Mouse (Mus musculus): ENCODE measurements around the gene Cstf1.

Cstf1 gene

DNA sequence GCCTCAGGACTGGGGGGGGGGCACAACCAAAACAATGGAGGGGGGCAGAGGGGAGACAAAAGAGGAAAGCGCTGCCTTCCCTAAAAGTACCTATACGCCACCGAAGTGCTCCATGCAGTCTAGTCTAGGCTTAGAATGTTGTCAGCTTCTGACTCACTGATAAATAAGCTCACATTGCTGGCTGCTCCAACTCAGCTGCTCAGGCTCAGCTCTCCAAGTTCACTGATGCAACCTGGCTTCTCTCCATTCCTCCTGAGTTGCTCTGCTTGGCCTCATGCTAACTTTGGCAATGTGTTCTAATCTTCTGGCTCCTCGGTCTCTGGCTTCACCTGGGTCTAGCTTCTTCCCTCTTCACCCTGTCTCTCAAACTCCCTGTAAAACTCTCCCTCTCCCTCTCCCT is 6.1 kb downstream of the Cstf1 start:
- DNase-seq (ENCODE audit: low spot score in 2 of 2): no peak

DNA sequence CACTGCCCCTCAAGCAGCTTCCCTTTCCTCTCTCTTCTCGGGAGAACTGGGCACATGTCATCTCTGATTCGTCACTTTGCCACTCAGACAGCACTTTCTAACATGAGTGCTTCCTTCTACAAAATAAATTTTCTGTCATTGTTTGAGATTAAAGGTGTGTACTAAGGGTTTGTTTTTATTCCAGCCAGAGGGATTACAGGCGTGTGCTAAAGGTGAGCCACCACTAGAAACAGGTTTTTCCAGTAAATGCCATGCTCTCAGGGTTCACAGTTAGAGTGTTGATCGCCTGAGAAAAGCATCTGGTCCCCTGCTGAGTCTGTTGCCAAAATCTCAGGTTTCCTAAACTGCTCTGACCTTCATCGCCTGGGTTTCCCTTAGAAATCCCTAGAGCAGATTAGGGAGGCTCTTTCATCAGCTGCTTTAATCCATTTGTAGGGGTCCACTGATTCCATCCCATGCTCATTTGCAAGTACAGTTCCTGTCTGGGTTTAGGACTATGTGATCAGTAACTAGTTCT is 6.6 kb downstream of the Cstf1 start:
- DNase-seq (ENCODE audit: low spot score in 2 of 2): no peak

DNA sequence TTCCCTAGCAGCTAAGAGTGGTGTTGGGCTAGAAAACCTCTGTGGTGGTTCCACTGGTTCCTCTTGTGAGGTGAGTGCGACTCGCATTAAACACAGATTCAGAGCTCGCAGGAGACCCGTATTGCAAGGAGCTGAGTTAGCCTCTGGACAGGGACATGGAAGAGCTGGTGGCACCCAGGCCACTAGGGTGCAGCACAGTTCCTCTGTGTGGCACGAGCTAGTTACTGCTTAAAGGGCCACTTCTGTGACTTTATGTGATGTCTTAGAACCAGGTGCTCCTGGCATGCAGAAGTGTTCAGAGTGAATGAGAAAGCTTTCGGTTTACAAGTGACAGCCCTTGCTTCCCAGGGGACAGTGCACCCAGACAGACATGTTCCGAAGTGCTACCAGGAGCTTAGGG is 7.9 kb downstream of the Cstf1 start:
- DNase-seq (ENCODE audit: low spot score in 2 of 2): peak in 1 of 2 experiments; percentile 34

DNA sequence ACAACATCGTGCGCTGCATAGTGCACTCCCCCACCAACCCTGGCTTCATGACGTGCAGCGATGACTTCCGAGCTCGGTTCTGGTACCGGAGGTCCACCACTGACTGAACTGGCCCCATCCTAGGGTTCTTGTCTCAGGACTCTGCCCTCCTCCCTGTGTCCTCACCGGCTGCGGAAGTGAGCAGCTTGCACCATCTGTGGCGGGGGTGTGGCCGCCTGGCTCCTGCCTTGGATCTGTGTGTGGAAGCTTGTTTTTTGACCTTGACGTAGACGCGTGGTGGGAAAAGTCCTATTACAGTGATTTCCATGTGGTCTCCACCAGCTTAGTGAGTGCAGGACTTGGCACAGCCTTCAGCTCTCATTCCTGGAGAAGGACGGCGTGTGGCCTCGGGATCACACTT is 10.0 kb downstream of the Cstf1 start:
- no peak for DNase-seq (ENCODE audit: low spot score in 2 of 2)

DNA sequence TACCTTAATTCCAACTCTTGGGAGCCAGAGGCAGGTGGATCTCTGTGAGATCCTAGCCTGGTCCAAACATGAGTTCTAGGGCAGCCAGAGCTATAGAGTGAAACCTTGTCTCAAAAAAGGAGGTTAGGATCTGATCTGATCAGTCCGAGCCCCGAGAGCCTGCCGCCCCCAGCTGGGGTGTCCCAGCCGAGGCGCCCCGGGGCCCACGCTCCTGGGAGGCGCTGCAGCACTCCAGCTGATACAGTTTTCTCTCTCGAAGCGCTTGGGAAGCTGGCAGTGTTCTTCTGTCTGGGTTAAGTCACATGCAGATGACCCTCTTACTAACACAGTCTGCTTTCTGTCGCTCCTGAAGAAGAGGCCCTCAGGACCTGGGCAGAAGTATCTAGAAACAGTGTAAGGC is 10.9 kb downstream of the Cstf1 start:
- no peak for DNase-seq (ENCODE audit: low spot score in 2 of 2)

DNA sequence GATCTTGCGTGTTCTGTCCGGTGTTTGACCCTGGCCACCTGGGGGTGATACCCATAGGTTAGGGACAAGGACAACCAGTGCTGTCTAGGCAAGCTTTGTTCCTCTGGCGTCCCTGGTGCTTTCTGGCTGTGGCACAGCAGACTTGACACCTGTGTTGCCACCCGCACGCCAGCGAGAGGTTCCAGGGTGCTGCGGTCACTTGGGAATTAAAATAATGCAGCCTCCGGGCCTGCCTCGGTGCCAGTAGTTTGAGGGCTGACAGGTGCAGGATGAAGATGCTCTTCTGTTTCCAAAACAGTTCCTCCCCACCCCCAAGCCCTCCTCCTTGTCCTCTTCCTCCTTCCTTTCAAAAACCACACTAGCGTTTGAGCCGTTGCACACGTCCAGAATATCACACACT is 11.4 kb downstream of the Cstf1 start:
- DNase-seq (ENCODE audit: low spot score in 2 of 2): no peak

DNA sequence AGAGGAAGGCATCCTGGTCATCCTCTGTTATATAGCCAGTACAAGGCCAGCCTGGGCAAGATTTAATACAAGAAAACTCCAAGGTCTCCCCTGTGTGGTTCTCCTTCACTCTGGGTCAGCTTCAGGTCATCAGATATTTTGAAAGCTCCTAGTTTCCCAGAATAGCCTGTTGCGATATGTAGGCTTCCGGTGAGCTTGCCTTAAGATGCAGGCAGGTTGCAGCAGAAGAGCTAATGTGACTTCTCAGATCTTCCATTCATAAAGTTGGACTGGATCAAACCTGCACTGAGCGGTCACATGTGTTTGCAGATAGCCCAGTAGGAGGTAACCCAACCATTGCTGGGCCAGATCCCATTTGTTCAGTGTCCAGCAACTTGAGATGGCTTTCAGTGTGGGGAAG is 14.2 kb downstream of the Cstf1 start:
- no peak for DNase-seq (ENCODE audit: low spot score in 2 of 2)

DNA sequence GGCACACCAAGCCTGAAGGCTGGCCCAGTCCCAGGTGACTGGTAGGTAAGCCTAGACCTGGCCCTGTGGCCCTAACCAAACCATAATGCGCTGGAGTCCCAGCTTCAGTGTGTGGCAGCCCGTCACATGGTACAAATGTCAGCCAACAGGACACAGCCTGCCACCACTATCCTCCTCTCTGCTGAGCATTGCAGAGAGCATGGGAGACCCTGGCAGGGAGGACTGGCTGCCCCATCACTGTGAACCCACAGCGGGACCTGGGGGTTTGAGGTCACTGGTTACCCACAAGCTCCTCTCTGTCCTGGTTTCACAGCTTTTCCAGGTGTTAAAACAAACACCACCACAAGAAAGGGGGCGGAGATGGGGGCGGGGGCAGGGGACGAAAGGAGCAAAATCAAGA is 19.9 kb downstream of the Cstf1 start:
- DNase-seq (ENCODE audit: low spot score in 2 of 2): no peak

DNA sequence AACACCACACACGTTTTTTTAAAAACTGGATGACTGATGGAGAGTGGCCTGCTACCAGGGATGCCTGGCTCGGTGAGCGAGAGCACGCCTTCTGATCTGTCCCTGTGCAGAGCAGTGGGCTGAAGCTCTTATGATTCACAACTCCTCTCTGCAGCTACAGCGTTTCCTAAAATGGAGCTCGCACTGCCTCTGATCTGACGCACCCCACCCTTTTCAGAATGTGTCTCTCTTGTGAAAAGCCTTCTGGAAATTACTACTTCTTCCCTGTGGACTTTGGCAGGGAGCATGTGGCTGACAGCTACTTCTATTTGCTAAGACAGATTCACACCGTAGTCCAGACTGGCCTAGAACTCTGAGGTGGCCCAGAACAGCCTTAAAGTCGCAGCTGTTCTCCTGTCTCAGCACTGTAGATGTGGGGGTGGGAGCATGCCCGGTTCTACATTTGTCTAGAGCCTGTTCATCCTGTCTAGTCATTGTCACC is 21.6 kb downstream of the Cstf1 start:
- no peak for DNase-seq (ENCODE audit: low spot score in 2 of 2)

DNA sequence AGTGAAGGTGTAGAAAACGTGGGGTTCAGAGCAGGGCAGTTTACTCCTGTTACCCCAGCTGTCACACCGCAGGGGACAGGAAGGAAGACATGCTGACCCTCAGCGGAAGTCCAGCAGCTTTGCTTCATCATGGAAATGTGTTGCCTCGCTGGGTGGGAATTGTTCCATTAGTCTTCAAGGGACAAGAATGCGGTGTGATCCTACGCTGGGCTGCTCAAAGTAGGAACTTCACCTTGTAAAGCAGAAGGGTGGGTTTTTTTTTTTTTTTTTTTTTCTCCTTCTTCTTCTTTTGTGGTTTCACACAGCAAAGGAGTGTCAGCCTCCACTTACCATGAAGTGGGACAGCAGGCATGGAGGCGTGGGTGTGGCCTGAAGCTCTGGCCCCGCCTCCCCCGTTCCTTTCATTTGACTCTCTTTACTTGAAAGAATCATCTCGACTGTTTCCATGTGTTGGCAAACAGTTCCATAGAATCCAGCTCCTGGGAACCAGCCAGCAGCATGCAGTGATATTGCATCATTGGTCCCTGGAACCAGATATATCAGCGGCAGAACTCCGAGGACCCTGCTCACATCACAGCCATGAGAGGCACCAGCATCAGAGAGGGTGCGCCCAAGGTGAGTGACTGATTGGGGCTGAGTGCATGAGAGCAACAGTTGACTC is 23.0 kb downstream of the Cstf1 start, which contains the start of gene Cass4:
TSS of gene Cass4 (plus strand) at position 404 of the 661 bp plus-strand sequence.
- DNase-seq (ENCODE audit: low spot score in 2 of 2): no peak

DNA sequence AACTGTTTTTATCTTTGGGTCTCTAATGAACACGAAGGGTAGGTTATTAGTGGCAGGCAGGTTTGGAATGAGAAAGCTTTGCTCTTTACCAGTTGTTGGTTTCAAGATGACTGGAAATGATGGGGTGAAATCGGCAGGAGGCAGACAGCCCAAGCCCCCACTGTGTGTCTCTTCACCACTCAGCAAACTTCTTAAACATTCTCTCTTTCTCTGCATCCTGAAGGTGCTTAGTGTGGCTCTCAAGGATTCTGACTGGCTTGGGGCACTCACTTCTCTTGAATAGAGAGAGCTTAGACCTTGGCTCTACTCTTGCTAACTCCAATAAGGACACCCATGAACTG is 23.5 kb downstream of the Cstf1 start:
- DNase-seq (ENCODE audit: low spot score in 2 of 2): no peak

DNA sequence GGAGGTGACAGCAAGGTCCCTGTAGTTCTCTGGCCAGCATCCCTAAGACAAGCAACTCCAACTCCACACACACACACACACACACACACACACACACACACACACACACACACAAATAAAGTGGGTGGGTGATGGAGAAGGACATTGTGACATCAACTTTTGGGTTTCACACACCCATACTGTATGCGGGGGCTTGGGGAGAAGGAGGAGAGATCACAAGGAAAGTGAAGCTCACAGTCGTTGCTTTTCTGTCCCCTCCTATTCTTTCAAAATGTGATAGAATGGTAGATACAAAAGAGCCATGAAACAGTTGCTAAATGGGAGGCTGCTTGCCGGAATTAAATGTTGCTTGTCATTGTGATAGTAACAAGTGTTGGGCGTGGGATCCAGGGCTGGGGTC is 24.2 kb downstream of the Cstf1 start:
- DNase-seq (ENCODE audit: low spot score in 2 of 2): no peak

DNA sequence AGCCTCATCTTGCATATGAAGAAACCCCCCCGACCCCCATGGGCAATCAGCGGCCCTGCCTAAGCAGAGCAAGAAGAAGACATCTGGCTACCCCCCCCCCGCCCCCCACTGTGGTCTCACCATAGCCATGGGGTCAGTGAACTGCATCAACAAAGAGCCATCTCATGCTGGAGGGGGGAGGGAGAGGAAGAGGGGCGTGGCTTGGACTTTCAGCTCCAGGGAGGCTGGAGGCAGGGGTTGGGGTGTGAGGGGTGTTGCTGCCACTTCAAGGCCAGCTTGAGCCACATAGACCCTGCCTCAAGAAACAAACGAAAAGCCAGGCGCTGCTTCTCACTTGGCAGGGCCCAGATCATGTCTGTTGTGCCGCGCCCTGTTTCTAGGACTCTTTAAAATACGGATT is 25.5 kb downstream of the Cstf1 start:
- DNase-seq (ENCODE audit: low spot score in 2 of 2): no peak

DNA sequence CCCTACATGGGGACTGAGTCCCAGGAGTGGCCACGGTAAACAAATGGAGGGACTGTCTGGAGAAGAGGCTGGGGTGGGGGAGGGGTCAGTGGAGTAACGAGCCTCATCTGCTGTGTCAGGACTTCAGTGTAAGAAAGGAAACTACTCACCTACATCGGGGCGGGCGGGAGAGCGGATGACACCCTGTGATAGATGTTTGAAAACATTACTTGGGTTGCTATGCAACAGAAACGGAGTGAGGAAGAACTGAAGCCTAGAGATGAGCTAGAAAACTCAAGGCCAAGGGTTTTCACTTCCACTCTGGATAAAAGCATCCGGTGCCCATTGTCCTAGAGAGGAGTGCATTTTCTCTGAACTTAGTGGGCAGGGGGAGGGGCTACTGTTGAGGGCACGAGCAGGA is 29.4 kb downstream of the Cstf1 start:
- DNase-seq (ENCODE audit: low spot score in 2 of 2): no peak

DNA sequence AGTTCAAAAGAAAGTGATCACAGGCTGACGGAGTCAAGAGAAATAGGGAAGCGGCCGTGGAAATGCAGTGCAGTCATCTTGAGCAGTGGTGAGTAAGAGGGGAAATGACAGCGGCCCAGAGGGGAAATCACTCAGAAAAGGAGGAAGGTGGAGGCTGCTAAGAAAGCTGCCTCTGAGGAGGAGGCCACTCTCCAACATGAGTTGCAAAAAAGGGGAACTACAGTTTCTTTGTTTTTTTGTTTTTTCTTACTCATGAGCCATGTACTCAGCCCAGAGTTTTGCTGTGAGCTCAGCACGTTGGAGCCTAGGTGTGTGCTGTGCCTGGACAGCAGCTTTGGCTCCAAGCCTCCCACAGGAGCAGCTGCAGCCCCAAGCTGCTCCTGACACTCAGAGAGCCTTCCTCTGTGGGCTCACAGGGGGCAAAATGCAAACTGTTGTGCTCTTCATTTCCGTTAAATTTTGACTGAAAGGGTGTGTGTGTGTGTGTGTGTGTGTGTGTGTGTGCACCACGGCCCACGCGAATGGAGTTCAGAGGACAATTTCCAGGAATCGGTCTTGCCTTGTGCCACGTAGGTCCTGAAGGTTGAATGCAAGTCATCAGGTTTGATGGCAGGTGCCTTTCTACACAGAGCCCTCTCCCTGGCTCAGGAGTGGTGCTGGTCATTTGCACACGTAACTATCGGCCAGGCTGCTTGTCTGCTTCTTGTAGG is 30.8 kb downstream of the Cstf1 start:
- no peak for DNase-seq (ENCODE audit: low spot score in 2 of 2)

DNA sequence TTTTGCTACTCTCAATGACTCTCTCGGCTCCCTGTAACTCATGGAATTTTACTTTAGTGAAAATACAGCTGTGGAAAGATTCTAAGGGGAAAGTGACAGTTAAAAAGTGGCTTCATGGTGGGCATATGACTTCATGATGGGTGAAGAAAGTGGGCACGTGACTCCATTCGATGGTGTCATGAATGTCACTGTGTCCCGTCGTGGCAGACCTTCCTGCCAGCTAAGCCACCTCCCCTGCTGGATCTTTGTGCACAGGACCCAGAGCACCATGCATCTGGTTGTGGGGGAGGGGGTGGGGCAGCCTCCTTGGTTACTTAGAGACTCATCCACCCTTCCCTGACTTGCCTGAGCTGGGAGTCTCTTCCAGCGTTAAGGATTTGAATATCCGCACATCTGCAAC is 33.8 kb downstream of the Cstf1 start:
- no peak for DNase-seq (ENCODE audit: low spot score in 2 of 2)

DNA sequence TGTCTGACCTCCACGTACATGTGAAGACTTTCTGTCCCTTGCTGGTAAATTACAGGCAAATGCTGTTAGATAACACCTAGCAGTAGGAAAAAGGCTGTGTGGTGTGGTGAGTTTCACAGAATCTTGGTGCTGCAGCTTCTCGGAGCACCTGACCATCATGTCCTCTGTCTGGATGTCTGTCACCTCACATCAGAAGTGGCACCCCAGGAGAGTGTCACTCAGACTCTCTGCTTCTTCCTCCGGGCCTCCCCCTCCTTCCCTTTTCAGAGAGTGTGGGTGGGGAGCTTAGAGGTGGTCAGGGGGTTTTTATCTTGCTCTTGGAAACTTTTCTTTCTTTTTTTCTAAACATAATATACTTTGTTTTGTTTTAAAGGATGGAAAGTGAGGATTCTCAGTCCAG is 34.5 kb downstream of the Cstf1 start:
- no peak for DNase-seq (ENCODE audit: low spot score in 2 of 2)

DNA sequence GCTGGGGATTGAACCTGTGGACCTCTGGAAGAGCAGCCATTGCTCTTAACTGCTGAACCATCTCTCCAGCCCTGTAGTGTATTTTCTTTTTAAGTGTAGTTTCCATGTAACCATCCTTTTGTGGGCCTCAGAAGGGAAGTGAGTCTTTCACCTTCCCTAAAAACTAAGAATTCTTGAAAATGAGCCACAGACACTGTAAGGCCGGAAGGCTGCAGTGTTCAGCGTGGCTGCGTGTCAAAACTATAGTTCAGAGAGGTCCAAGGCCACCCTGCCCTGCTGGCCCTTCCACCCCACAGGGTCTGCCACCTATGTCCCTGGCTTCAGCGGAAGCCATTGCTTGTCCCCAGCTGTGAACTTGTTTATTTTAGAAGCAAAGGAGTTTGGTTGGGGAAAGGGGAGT is 35.7 kb downstream of the Cstf1 start:
- no peak for DNase-seq (ENCODE audit: low spot score in 2 of 2)

DNA sequence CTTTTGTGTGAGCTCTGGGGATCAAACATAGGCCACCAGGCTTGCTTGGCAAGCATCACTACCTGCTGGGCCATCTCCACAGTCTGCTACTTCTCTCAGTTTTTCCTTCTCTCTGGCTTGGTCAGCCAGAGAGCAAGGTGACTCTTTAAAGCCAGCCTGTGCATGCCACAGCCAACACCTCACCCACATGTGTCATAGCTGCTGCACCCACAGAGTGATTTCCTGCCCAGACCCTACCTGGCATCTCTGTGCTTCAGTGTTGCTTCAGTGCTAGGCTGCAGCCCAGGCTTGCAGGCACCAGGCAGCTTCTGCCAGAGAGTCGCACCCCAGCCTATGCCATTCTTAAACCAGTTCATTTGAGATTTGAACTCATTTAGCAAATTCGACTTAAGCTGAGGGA is 37.0 kb downstream of the Cstf1 start:
- DNase-seq (ENCODE audit: low spot score in 2 of 2): no peak

DNA sequence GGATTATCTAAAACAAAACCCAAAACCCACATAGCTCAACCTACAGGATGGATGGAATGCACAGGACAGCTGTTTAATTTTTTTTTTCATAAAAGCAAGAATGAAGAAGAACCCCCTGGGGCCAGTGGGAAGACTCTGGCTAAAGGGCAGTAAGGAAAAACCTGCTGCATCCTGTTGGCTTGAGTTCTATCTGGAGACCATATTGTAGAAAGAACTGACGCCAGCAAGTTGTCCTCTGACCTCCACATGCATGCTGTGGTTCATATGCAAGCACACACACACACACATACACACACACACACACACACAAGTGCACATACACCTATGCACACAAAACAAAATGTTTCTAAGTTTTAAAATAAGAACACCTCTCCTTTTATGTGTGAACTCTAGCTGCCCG is 40.2 kb downstream of the Cstf1 start:
- DNase-seq (ENCODE audit: low spot score in 2 of 2): no peak

DNA sequence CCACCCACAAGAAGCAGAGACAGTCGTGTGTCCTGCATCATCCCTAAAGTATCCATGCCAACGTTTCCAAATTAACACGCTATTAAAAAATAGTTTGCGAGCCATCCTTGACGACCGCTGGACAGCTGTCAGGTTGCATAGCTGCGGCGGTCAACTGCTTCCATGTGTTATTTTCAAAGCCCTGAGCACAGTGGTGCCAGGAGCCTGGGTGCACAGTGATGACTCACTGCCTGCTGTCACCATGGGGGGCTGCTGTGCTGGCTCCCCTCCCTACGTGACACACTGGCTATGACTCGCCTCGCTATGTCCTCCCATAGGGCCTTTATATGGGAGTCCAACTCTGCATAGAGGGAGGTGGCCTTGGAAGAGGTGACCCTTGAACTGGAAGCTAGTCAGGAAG is 40.6 kb downstream of the Cstf1 start:
- DNase-seq (ENCODE audit: low spot score in 2 of 2): no peak

DNA sequence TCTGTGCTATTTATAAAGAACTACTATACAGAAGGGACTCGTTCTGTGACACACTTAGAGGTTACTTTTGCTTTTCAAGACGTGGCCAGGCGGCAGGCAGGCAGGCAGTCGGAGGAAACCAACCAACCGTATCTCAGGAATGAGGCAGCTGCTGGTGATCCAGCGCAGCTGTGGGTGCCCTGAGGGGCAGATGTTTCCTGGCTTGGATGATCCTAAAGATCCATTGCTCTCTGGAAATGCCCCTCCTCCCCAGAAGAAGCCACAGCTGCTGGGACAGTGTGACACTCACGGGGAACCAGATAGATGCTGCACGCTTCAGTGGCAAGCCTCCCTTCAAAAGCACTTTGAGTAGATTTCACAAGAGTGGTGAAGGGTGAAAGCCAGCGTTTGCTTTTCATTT is 42.0 kb downstream of the Cstf1 start:
- DNase-seq (ENCODE audit: low spot score in 2 of 2): no peak

DNA sequence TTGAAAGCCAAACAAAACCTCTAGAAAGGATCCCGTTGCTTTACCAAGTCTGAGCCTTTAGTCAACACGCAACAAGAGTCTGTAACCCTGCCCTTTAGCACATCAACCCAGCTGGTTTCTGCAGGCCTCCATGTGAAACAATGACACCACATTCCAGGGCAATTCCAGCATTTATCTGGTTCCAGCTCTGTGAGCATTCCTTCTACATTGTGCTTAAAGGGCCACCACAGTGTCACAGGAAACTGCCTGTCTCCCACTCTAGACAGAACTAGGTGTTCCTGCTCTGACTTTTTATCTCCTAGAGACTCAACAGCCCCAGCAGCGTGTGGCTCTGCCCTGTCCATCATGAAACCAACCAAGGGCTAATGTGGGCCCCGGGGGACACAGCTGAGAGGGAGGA is 42.8 kb downstream of the Cstf1 start:
- no peak for DNase-seq (ENCODE audit: low spot score in 2 of 2)

DNA sequence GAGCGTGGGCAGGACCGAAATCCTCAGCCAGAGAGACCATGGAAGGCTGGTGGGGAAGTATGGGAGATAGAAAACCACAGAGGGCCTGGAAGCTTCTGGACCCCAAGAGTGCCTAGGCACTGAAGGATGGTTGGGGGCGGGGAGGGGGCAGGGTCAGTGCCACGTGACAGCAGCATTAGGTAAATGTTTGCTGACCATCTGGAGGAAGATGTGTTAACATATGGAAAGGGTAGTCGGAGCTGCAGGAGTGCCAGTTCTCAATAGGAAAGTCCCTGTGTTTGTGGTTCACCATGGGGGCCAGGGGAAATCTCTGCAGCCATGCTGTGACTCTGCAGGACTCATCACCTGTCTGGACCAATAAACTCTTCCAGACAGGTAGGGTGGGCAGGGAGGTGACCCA is 43.4 kb downstream of the Cstf1 start:
- no peak for DNase-seq (ENCODE audit: low spot score in 2 of 2)

Measured in cerebellum, postnatal 4 days (tissue).